Mouse (Mus musculus) adrenal gland, adult 18-20 months (tissue): ENCODE results near the gene Poldip3. TPM values are rescaled to one million over a fixed set of nuclear protein-coding genes. Genes with fewer than 3 reads are reported as not detected.
"Not testable (repeated sequence)": the region's sequence is repeated elsewhere in the genome, so short reads cannot be mapped to it uniquely, and the experiment has no call there.

Experiments
- DNase-seq, 2 experiments: peaks; one replicate each; pipeline ENCODE4 v3.0.0; 2021 to 2022; ENCODE audit warnings: low spot score in 2 of 2
- total RNA-seq, 2 experiments: library from RNA; stranded (reverse); gene quantifications; 1 replicate in 1 of 2; 2 replicates in 1 of 2; pipeline ENCODE4 v1.2.3; 2021

Poldip3 gene
- total RNA-seq, 2 experiments from 2014 or later: 86.0 to 105 TPM

DNA sequence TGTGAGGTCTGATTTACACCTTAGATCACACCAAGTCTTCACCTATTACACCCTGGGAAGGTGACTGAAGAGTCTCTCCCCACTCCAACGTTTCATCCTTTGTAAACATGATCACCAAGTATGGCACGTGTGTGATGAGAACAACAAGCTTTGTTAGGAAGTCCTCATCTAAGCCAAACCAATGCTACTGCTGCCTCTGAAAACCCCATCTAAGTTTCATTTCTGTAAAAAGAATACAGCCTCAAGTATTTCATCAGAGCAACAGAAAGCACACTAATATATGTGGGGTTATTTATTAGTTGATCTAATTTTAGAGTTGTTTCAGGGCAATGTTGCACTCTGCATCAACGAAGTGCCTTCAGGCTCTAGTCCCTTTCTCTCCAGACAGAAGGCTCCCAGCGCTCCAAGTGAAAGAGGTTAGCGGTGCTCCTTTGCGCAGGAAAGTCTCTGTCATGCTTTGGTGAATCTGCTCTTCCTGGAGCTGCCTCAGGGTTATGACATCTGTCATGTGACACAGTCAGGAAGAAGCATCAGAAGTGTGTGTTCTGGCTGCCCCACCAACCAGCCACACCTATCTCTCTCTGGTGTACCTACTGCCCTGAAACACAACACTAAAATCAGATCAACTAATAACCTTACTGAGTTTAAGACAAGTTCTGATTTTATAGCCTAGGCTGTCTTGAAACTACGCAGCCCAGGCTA, 19.5 kb downstream of the Poldip3 start:
- no peak for DNase-seq

DNA sequence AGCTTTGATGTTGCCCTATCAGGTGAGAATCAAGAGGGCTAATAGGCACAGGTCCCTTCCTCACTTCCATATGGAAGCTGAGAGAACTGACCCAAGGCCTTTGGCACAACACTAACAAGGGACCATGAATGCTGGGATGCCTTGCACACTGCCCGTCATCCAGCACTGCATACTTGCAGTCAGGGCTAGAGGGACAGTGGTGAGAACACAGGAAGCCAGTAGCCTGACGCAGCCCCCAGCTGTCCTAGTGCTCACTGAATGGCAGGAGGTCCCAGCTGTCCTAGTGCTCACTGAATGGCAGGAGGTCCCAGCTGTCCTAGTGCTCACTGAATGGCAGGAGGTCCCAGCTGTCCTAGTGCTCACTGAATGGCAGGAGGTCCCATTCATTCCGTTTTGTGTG, 22.1 kb downstream of the Poldip3 start:
- not testable (repeated sequence) for DNase-seq

DNA sequence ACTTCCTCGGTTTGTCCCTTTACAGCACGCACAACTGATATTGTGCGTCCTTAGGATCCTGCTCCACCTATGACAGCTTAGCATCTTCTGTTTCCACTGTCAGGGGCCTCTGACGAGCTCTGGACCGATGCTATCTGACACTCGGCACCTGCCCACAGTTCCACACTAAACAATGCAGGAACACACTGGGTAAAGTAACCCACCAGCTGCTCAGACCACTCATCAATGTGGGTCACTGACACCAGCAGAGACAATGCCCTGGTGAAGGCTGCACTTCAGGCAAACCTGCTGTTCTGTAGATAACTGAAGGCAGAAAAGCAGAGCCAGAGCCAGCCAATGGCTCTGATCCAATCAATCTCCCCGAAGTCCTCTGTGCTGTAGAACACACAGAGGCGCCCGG, 22.6 kb downstream of the Poldip3 start:
- no peak for DNase-seq

DNA sequence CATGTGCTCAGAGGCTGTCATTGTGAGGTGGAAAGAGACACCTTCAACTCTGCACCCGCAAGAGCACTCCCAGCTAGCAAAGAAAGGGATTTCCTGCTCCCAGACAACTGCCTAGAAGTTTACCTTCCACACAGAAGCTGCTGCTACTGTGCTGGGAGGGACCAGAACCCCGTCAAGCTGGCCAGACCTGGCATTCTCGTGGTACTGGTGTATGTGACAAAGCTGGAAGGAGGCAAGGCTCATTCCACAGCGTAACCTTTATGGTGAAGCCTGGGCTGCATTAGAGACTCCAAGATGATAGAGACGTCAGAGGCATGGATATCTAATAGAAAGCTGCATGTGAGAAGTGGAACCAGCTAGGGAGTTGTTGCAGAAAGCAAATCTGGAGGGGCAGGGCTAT, 24.6 kb downstream of the Poldip3 start:
- DNase-seq: no peak

DNA sequence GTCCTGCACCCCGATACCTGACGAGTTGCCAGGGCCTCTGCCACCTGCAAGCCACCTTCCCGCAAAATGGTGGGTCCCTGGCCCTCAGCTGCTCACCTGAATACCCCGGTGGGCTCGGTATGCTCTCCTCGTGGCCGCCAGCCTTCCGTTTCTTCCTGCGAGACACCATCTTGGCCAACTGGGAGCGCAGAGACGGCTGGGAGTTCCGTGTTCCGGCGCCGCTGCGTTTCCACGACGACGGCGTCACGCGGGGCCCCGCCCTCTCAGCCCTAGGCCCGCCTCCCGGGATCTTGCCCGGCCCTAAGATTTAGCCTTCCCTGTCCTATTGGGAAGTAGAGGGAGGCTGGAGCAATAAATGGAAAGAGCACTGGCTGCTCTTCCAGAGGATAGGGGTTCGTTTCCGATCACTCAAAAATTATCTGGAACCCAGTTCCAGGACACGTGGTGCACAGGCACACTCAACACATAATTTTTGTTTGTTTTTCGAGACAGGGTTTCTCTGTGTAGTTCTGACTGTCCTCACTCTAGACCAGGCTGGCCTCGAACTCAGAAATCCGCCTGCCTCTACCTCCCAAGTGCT, 26.5 kb downstream of the Poldip3 start, which contains the start of gene Rrp7a:
TSS of gene Rrp7a (minus strand) at position 236 of the 580 bp plus-strand sequence.
- DNase-seq: peak; percentile 94 to 95

DNA sequence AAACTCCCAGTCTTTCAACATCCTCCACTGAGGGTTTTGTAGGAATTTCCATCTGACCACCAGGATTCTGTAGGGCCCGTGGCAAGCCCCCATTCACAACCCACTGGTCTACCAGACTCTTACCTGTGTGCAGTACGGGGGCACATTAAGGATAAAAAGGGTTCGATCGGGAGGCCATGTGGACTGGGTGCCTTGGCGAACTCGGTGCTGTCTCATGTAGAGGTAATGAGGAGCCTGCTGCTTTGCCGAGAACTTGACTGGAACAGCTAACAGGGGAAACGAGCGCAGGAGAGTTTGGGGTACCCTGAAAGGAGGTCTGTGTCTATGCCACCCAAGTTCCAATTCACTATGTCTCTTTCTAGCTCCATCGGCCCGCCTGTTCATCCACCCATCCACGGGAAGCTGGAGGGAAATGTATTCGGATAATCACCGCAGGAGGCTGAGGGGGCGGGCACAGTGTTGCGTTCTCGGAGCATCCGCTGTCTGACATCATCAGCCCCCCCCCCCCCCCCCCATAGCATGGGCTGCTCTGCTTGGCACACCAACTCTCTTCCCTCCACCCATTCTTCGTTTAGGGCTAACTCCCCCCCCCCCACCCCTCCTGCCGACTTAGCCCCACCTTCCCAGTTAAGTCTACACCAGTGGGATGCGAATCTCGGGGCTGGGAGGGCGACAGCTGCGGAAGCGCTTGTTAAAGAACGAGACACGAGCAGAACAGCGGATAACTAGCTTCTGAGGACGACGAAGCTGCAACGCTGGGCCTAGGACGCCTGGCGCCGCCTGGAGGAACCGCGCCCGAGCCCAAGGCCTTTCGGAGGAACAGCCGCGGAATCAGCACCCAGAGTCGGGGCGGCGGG, 27.2 kb downstream of the Poldip3 start:
- DNase-seq: peak in 1 of 2 experiments; percentile 31

DNA sequence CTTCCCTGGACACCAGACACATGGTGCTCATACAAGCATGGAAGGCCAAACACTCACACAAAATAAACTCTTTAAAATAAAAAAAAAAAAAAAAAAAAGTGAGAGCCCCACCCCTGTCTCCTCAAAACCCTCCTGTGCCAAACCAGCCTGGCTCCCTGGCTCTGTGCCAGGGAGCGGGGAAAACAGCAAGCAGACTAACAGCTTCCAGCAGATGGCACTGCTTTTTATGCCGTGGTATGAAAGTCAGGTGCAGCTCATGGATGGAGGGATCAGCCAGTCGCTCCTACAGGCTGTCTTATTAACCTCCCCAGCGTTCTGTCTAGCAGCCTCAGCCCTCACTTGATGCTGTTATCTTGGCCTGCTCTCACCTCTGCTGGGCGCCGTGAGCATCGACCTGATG, 30.8 kb downstream of the Poldip3 start:
- no peak for DNase-seq

DNA sequence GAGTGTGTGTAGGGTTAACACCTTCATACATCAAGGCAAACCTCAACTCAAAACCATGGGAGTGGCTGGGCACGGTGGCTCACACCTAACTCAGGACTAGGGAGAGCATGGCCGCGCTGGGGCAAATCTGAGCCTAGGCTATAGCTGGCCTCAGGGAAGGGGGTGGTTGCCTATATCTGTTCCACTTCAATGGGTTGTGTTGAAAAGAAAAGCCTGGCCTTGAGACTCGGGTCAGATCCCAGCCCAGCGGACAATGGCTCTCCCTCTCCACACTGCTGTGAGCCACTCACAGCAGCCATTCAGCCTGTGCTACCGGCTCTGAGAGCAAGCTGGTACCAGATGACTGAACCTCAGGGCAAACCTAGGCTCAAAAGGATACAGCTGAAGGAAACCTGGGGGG, 34.1 kb downstream of the Poldip3 start:
- no peak for DNase-seq

DNA sequence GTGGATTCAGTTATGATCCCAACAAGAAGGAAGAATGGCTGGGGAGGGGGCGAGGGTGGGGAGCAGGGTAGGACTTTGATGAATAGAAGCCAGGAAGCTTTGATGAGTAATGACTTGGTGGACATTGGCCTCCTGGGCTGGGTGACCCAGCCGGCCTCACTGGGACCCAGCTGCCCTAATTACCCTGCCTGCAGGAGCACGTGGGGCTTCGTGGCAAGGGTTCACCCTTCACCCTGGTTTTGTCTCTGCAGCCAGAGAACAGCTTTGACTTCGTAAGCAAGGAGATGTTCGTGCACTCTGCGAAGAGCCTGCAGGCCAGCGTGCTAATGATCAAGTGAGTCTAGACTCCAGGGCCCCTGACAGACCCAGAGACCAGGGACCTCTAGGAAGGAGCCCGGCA, 35.1 kb downstream of the Poldip3 start:
- DNase-seq: no peak

DNA sequence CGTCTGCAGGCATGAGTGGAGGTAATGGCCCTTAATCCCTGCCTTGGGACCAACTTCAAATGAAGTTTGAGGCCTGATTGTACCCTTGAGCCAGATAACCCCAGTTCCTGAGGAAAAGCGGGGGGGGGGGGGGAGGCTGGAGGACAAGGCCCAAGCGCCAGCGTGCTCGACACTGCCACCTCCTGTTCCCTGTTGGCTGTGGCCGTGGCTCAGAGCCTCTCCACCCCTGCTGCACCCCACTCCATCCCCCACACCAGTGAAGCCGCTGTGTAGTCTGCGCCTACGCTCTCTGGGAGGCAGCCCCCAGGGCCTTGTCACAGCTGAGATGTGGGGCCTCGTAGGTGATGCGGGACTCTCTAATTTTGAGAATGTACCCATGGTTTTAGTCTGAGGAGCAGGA, 36.3 kb downstream of the Poldip3 start:
- peak; percentile 73 to 74 for DNase-seq

DNA sequence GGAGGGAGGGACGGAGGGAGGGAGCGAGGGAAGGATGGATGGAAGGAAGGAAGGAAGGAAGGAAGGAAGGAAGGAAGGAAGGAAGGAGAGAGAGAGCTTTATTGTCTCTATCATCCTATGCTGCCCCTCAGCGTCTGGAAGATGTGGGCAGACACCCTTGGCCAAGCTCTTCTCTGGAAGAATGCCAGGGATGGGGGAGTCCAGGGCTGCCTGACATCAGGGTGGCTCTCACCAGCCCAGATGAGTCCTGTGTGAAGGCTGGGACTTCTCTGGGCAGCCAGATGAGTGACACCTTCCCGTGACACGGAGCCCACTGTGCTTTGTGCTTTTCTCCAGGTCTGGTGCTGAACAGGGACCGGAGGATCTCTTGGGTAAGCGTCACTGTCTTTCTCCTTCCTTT, 37.3 kb downstream of the Poldip3 start:
- no peak for DNase-seq

DNA sequence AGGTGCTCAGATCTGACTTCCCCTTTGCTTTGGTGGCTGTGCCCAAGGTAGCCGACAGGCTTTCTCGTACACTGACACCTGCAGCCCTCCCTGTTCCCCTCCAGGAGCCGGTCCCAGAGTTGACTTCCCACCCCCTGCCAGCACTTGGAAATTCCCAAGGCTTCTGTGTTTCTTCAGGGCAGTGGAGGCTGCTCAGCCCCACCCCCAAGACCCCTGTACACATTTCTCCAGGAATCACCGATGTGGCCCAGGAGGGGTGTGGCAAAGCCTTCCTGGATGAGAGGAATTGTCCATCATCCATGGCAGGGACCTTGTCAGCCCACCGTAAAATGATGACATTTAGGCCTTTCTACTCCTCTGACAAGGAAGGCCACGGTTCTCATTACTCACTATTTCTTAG, 37.9 kb downstream of the Poldip3 start:
- DNase-seq: no peak

DNA sequence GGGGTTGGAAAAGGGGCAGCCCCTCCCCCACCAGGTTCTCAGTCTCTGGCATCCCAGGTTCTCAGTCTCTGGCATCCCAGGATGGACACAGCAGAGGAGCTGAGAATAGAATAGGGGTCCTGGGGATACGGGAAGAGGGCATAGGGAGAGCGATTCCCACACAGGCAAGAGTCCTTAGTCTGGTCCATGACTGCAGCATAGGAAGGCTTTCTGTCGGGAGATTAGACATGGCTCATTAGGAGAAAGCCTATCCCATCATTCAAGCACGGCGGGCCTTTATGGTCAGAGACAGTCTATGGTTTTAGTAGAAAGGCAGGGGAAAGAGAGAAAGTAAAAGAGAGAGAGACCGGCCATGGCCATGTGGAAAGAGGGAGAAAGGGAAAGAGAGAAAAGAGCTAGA, 41.4 kb downstream of the Poldip3 start:
- no peak for DNase-seq

DNA sequence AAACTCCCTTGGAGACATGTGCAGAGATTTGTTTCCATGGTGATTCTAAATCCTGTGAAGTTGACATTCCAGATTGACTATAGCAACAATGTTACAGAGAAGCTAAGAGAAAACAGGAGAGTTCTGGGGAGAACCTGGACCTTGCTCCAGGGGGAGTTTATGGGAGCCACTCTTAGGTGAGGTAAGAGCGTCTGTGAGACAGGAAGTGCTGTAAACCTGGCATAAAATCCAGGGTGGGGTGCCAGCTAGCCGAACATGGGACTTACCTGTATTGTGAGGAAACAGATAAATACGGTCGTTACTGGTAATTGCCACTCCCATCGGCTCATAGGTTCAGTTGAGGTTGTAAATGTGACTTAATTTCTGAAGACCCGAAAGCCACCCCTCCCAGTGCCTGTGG, 42.8 kb downstream of the Poldip3 start:
- DNase-seq: no peak

DNA sequence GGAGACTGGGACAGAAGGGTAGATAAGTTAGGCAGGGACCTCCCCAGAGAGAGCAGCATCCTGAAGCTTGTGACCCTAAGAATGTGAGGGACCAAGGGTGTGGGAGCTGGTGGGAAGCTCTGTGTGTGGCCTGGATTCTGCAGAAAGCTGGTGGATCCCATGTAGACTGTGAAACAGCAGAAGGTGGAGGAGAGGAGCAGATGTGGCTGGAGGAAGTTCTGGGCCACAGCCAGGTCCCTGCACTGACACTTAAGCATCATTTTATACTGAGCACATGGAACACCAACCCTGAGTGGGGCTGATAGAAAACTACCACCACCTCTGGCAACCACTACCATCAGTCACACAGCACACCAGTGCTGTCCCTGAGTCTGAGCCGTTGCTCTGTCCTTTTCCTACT, 46.1 kb downstream of the Poldip3 start:
- DNase-seq: no peak

DNA sequence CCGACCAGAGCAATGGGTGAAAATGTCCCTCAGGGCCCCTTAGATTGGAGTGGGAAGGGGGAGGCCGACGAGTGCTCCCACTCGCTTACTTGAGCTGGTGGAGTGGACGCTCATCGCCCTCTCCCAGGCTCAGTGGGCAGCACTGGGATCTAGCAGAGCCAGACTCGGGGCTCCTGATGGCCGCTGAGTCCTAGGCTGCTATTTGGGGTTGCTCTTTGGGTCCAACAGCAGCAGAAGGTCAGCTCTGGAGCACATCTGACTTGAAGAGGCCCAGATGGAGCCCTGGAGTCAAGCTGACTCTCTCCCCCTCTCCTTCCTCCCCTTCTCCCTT, 48.9 kb downstream of the Poldip3 start:
- no peak for DNase-seq

DNA sequence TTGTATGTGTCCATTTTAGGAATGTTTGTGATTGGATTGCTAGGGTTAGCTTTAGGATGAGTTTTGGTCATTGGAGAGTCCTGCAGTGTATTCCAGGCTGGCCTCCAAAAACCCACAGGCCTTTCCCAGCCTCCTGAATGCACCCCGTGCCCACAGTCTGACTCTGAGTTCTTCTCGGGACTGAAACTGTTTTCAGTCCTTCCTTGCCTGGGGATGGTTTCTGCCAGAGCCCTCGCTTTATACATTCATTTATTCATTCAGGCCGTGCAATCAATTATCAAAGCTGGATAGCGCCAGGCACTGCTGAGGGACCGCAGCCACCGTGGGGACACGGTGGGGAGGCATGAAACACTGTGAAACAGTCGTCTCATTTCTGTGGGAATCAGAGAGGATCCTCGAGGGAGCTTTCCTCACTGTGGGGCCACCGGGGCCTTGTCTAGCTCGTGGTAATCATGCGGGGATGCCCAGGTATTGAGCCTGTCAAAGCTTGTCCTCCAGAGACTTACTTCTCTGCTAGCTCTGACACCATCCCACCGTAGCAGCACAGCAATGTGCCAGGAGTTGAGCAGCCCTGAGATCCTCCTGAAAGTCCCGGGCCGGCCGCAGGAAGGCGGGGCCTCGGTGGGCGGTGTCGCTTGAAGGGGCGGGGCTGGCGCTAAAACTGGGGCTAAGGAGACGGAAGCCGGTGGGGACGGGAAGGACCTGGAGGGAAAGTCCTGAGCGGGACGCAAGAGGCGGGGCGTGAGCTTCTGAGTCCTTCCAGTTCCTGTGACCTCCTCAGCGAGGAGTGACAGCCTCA, 49.5 kb downstream of the Poldip3 start:
- peak; percentile 93 to 95 for DNase-seq

DNA sequence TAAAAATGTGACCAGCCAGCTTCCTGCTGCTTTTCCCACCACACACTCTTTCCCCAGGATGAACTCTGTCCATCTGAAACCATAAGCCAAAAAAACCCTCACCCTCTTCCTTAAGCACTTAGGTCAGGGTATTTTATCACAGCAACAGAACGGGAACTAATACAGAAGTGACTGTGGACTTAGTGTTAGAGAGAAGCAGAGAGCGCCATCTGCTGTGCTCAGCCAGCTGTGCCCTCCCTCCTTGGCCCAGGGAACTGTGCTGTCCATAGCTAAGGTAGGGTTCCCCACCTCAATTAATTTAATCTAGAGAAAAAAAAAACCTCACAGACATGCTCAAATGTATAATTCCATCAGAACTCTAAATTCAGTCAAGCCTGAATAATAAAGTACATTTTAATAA, 53.2 kb downstream of the Poldip3 start:
- DNase-seq: no peak

DNA sequence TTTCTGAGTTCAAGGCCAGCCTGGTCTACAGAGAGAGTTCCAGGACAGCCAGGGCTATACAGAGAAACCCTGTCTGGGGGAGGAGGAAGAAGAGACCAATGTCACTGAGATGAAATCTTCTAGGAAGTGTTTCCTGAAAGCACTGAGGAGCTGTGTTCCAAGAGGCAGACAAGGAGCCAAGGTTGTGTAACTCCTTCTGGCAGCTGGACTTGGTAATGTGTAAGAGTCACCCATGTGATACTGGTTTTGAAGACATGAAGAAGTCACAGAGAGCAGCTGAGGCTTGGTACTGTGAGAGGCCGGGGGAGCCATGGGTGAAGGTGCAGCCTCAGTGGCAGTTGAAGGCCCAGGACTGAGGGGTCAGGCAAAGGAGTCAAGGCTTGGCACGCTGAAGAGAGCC, 55.5 kb downstream of the Poldip3 start:
- DNase-seq: no peak

DNA sequence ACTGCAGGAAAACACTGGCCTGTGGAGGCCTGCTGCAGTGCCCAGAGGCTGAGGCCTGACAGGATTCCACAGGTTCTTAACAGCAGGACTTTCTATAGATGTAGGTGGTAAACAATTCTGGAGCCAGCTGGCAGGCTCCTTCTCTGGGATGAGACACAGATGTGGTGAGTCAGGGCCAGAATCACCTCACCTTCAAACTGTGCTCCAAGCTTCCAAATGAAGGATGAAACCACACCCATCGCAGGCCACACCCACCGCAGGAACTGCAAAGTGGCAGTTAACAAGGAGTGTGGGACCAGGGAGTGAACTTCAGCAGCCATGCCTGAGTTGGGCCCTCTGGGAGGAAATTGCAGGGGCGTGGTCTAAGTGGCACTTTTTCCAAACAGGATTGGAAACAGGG, 58.3 kb downstream of the Poldip3 start:
- DNase-seq: no peak

DNA sequence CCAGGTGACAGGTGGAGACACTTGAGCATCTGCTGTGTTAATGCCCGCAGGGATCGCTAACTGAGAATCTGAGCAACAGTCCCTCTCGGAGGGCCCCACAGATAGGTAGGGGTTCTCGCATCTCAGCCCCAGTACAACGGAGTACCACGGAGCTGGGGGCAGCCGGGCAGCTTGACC, 59.9 kb downstream of the Poldip3 start, which contains the start of gene Serhl:
TSS of gene Serhl (plus strand) at position 78 of the 177 bp plus-strand sequence.
- no peak for DNase-seq
